Mouse (Mus musculus): ENCODE measurements around the gene Plxnb1. TPM values are rescaled to one million over a fixed set of nuclear protein-coding genes. Genes with fewer than 3 reads are reported as not detected.
A peak's percentile ranks its signal among the peaks of the same experiment; 100 is the strongest.

Plxnb1 gene
- 18.9 and 19.8 TPM in 2 replicates for polyA plus RNA-seq (2015; fragmentation: Nextera tagmentation; extraction: Ambion mirVana)

- Histone ChIP-seq H3K27ac (ENCODE audit: low read length) (peak within 1 kb of the TSS; percentile 99), H3K9ac (replicated peaks; ENCODE audit: low read length) (peak within 1 kb of the TSS; percentile 98), H3K9me3 (ENCODE audit: low read length) (no peaks in the 10 kb centered on the region), H3K4me1 (ENCODE audit: insufficient read depth, low read length) (peaks cover 69% of the 10 kb centered on the region), H3K4me3 (ENCODE audit: low read length) (peak within 1 kb of the TSS; percentile 75), H3K4me2 (replicated peaks; ENCODE audit: low read depth, low read length) (peak within 1 kb of the TSS; percentile 74), H3K36me3 (ENCODE audit: insufficient read depth, low read length) (peaks cover 13% of the 10 kb centered on the region), H3K27me3 (ENCODE audit: insufficient read depth, low read length) (no peaks in the 10 kb centered on the region)
- ATAC-seq (ENCODE audit: low FRiP score, low TSS enrichment) = peak; percentile 46
- WGBS = 0% methylated on average over 82 of the region's 102 CpGs
Observed at GRCm38 (mm10) chr9:109095137-109095982, at the start of gene Plxnb1. Gene Plxnb1 (plus strand): TSS chr9:109095389.

- WGBS = 46% methylated on average over 5 of the region's 5 CpGs
- Histone ChIP-seq H3K4me2 (replicated peaks; ENCODE audit: low read depth, low read length) (no peak overlapping the region), H3K27me3 (ENCODE audit: insufficient read depth, low read length) (no peaks in the 10 kb centered on the region), H3K4me1 (ENCODE audit: insufficient read depth, low read length) (no peaks in the 10 kb centered on the region; the same call in 1 of the 2 replicates), H3K36me3 (ENCODE audit: insufficient read depth, low read length) (peaks cover 4% of the 10 kb centered on the region; the same call in 1 of the 2 replicates), H3K4me3 (ENCODE audit: low read length) (no peak overlapping the region), H3K9me3 (ENCODE audit: low read length) (no peaks in the 10 kb centered on the region), H3K27ac (ENCODE audit: low read length) (no peak overlapping the region), H3K9ac (replicated peaks; ENCODE audit: low read length) (no peak overlapping the region)
- no peak for ATAC-seq (ENCODE audit: low FRiP score, low TSS enrichment)
Observed at GRCm38 (mm10) chr9:109046306-109046705, 48.9 kb upstream of the Plxnb1 start.

GRCm38 (mm10) chr9:109049316-109049715 is 45.9 kb upstream of the Plxnb1 start:
- H3K4me2 ChIP-seq (replicated peaks; ENCODE audit: low read depth, low read length) = no peak overlapping the region
- no peaks in the 10 kb centered on the region for H3K9me3 ChIP-seq (ENCODE audit: low read length)
- H3K4me1 ChIP-seq (ENCODE audit: insufficient read depth, low read length) = peaks cover 2% of the 10 kb centered on the region
- WGBS = 78% methylated on average over 7 of the region's 7 CpGs
- ATAC-seq (ENCODE audit: low FRiP score, low TSS enrichment) = no peak
- no peaks in the 10 kb centered on the region for H3K27me3 ChIP-seq (ENCODE audit: insufficient read depth, low read length)
- H3K9ac ChIP-seq (replicated peaks; ENCODE audit: low read length) = no peak overlapping the region
- peaks cover 14% of the 10 kb centered on the region; the same call in 1 of the 2 replicates for H3K36me3 ChIP-seq (ENCODE audit: insufficient read depth, low read length)
- H3K27ac ChIP-seq (ENCODE audit: low read length) = no peak overlapping the region
- no peak overlapping the region for H3K4me3 ChIP-seq (ENCODE audit: low read length)

- Histone ChIP-seq H3K9ac (replicated peaks; ENCODE audit: low read length) (no peak overlapping the region), H3K36me3 (ENCODE audit: insufficient read depth, low read length) (peaks cover 14% of the 10 kb centered on the region; the same call in 1 of the 2 replicates), H3K27ac (ENCODE audit: low read length) (no peak overlapping the region), H3K4me3 (ENCODE audit: low read length) (no peak overlapping the region), H3K9me3 (ENCODE audit: low read length) (no peaks in the 10 kb centered on the region), H3K4me2 (replicated peaks; ENCODE audit: low read depth, low read length) (no peak overlapping the region), H3K27me3 (ENCODE audit: insufficient read depth, low read length) (no peaks in the 10 kb centered on the region), H3K4me1 (ENCODE audit: insufficient read depth, low read length) (peaks cover 8% of the 10 kb centered on the region)
- no peak for ATAC-seq (ENCODE audit: low FRiP score, low TSS enrichment)
- WGBS = 80% methylated on average over 9 of the region's 9 CpGs
Observed at GRCm38 (mm10) chr9:109049996-109050673, 45.1 kb upstream of the Plxnb1 start.

GRCm38 (mm10) chr9:109050674-109050997 is 44.6 kb upstream of the Plxnb1 start:
- Histone ChIP-seq H3K4me2 (replicated peaks; ENCODE audit: low read depth, low read length) (no peak overlapping the region), H3K9me3 (ENCODE audit: low read length) (no peaks in the 10 kb centered on the region), H3K9ac (replicated peaks; ENCODE audit: low read length) (no peak overlapping the region), H3K4me3 (ENCODE audit: low read length) (no peak overlapping the region), H3K4me1 (ENCODE audit: insufficient read depth, low read length) (peaks cover 12% of the 10 kb centered on the region), H3K27ac (ENCODE audit: low read length) (no peak overlapping the region), H3K36me3 (ENCODE audit: insufficient read depth, low read length) (peaks cover 14% of the 10 kb centered on the region; the same call in 1 of the 2 replicates), H3K27me3 (ENCODE audit: insufficient read depth, low read length) (no peaks in the 10 kb centered on the region)
- WGBS = 58% methylated on average over 3 of the region's 3 CpGs
- no peak for ATAC-seq (ENCODE audit: low FRiP score, low TSS enrichment)

- Histone ChIP-seq H3K36me3 (ENCODE audit: insufficient read depth, low read length) (peaks cover 14% of the 10 kb centered on the region; the same call in 1 of the 2 replicates), H3K27me3 (ENCODE audit: insufficient read depth, low read length) (no peaks in the 10 kb centered on the region), H3K4me1 (ENCODE audit: insufficient read depth, low read length) (peaks cover 12% of the 10 kb centered on the region), H3K9ac (replicated peaks; ENCODE audit: low read length) (no peak overlapping the region), H3K27ac (ENCODE audit: low read length) (no peak overlapping the region), H3K9me3 (ENCODE audit: low read length) (no peaks in the 10 kb centered on the region), H3K4me3 (ENCODE audit: low read length) (no peak overlapping the region), H3K4me2 (replicated peaks; ENCODE audit: low read depth, low read length) (no peak overlapping the region)
- WGBS = 90% methylated on average over 13 of the region's 13 CpGs
- no peak for ATAC-seq (ENCODE audit: low FRiP score, low TSS enrichment)
Observed at GRCm38 (mm10) chr9:109051011-109051501, 44.1 kb upstream of the Plxnb1 start.

- Histone ChIP-seq H3K9ac (replicated peaks; ENCODE audit: low read length) (no peak overlapping the region), H3K4me3 (ENCODE audit: low read length) (no peak overlapping the region)
Observed at GRCm38 (mm10) chr9:109051651-109052489, 43.3 kb upstream of the Plxnb1 start.

GRCm38 (mm10) chr9:109052490-109053260 is 42.5 kb upstream of the Plxnb1 start:
- ATAC-seq (ENCODE audit: low FRiP score, low TSS enrichment) = no peak

More at GRCm38 (mm10) chr9:109051651-109052489, 43.3 kb upstream of the Plxnb1 start:
- no peaks in the 10 kb centered on the region for H3K9me3 ChIP-seq (ENCODE audit: low read length)
- 90% methylated on average over 10 of the region's 10 CpGs for WGBS
- H3K36me3 ChIP-seq (ENCODE audit: insufficient read depth, low read length) = peaks cover 21% of the 10 kb centered on the region
- H3K27ac ChIP-seq (ENCODE audit: low read length) = no peak overlapping the region
- no peak for ATAC-seq (ENCODE audit: low FRiP score, low TSS enrichment)
- peaks cover 12% of the 10 kb centered on the region for H3K4me1 ChIP-seq (ENCODE audit: insufficient read depth, low read length)
- no peak overlapping the region for H3K4me2 ChIP-seq (replicated peaks; ENCODE audit: low read depth, low read length)
- H3K27me3 ChIP-seq (ENCODE audit: insufficient read depth, low read length) = no peaks in the 10 kb centered on the region

GRCm38 (mm10) chr9:109053366-109053765 is 41.8 kb upstream of the Plxnb1 start:
- H3K4me2 ChIP-seq (replicated peaks; ENCODE audit: low read depth, low read length) = no peak overlapping the region
- no peak overlapping the region for H3K27ac ChIP-seq (ENCODE audit: low read length)
- peaks cover 13% of the 10 kb centered on the region for H3K4me1 ChIP-seq (ENCODE audit: insufficient read depth, low read length)
- H3K9ac ChIP-seq (replicated peaks; ENCODE audit: low read length) = no peak overlapping the region
- H3K27me3 ChIP-seq (ENCODE audit: insufficient read depth, low read length) = no peaks in the 10 kb centered on the region
- no peak for ATAC-seq (ENCODE audit: low FRiP score, low TSS enrichment)
- no peak overlapping the region for H3K4me3 ChIP-seq (ENCODE audit: low read length)
- H3K36me3 ChIP-seq (ENCODE audit: insufficient read depth, low read length) = peaks cover 36% of the 10 kb centered on the region
- no peaks in the 10 kb centered on the region for H3K9me3 ChIP-seq (ENCODE audit: low read length)
- 74% methylated on average over 3 of the region's 3 CpGs for WGBS

More at GRCm38 (mm10) chr9:109052490-109053260, 42.5 kb upstream of the Plxnb1 start:
- Histone ChIP-seq H3K4me1 (ENCODE audit: insufficient read depth, low read length) (peaks cover 12% of the 10 kb centered on the region), H3K4me2 (replicated peaks; ENCODE audit: low read depth, low read length) (no peak overlapping the region), H3K9ac (replicated peaks; ENCODE audit: low read length) (no peak overlapping the region), H3K36me3 (ENCODE audit: insufficient read depth, low read length) (peaks cover 29% of the 10 kb centered on the region), H3K4me3 (ENCODE audit: low read length) (no peak overlapping the region), H3K27me3 (ENCODE audit: insufficient read depth, low read length) (no peaks in the 10 kb centered on the region), H3K27ac (ENCODE audit: low read length) (no peak overlapping the region), H3K9me3 (ENCODE audit: low read length) (no peaks in the 10 kb centered on the region)
- 86% methylated on average over 9 of the region's 9 CpGs for WGBS

All from kidney, embryonic 16.5 days (tissue).